Mouse (Mus musculus) c-Kit-negative CD71-positive TER-119-positive erythroid progenitor cells, embryonic 14.5 days (primary cell): ENCODE measurements around the gene Arhgef3.
A peak's percentile ranks its signal among the peaks of the same experiment; 100 is the strongest.

ENCODE experiments used
- DNase-seq: peaks from one replicate; pipeline ENCODE4 v3.0.0-alpha.2; 2013; ENCODE audit warnings: low read depth, low spot score

Gene Arhgef3

DNA sequence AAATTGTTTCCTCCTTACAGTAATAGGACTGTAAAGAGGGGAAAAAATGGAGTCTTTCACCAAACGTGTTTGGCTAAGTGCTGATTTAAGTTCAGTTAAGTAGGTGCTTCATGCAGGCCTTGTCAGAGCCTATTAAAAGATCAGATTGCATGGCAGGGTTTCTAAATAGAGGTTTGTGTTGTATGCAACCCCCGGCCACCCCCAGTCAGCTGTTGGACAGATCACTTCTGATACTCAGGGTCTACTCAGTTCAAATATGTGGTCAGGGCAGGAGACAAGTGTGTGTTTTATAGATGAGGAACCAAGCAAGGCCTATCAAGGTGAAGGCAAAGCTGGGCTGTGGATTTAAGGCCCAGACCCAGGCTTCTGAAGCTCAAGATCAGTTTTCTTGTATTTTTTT lies 44.1 kb downstream of the Arhgef3 start:
- no peak for DNase-seq

DNA sequence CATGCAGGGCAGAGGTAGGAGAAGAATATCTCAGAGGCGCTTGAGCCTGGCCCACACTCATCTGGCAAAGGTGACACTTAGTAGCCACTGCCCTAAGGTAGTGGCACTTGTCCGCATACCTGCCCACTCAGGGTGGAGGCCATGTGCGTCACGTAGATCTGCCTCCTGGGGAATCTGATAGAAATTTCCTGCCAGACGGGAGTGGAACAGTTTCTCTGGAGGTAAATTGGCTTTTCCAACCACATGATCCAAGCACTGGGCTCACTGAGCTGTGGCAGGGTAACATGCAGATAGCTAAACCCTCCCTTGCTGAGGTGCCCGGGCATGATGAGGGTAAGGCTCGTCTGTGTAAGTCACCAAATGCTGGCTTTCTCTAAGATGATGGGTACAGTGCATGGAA lies 46.1 kb downstream of the Arhgef3 start:
- DNase-seq, result no peak

DNA sequence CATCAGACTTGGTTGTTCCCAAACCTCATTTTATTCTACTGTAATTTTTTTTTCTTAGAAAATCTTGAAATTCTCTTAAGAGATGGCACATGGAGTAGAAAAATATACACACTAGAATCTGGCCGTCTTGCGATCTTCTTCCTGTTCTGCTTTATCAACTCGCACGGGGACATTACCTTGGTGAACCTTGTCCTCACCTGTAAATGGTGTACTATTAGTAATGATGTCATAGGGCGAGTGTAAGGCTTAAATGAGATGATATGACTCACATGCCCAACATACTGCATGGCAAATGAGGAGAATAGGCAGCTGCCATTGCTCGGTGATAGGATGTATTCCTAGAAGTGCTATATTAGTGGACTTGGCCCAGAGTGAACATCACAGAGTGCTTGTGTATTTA lies 49.9 kb downstream of the Arhgef3 start:
- no peak for DNase-seq

DNA sequence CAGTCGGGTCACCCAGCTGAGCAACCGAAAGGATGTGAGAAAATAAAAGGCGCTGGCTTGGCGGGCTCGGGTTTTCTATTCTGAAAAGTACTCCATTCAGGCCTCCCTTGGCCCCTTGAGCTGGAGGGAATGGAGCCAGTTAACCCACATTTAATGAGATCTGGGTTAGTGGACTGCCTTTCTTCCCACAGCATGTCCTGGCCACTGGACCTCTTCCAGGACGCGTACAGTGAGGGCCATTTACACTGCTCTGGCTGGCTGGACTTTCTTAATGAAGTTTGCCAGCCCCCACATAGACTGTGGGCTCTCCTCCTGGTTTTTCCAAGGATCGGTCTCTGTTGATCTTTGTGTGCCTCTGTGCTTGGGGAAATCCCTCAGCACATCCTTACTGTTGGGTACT lies 52.1 kb downstream of the Arhgef3 start:
- no peak for DNase-seq

DNA sequence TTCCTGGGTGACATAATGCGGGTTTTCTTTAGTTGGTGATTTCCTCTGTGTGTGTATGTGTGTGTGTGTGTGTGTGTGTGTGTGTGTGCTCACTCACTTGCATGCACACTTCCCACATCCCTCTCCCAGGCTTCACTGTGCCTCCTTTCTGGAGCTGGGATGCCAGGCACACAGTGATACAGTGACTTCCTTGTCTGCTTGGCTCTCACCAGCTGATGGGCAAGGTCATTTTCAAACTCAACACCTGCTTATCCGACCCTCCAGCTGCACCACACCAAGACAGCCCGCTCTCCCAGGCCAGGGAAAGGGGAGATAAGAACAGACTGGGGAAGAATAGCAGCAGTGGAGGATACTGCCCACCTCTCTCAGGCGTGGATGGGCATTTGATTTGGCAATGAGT lies 52.5 kb downstream of the Arhgef3 start:
- DNase-seq, result no peak

DNA sequence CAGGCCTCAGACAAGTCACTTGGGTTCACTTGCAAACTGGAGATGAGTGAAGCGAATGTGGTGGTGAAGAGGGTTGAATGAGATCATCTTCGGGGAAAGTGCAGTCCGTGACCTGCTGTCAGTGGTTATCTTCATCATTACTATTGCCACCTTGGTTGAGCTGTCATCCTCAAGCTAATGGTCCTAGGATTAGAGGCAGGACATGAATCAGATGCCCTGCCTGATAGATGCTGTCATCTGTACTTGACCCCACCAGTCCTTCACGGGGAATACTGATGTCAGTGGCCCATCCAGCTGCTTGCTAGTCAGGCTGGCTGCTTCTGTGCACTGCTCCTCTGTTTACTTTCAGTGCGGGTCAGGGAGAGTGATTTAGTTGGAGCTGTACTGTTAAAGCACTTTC lies 53.7 kb downstream of the Arhgef3 start:
- no peak for DNase-seq

DNA sequence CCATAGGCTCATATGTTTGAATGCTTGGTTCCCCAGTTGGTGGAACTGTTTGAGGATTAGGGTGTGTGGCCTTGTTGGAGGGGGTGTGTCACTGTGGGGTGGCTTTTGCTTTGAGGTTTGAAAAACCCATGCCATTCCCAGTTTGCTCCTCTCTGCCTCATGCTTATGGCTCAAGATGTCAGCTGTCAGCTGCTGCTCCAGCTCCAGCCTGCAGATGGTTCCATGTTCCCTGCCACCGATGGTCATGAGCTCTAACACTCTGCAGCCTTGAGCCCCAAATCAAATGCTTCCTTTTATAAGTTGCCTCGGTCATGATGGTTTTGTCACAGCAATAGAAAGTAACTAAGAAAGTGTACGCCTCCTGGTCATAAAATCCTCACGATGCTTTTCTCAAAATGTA lies 54.6 kb downstream of the Arhgef3 start:
- no peak for DNase-seq

DNA sequence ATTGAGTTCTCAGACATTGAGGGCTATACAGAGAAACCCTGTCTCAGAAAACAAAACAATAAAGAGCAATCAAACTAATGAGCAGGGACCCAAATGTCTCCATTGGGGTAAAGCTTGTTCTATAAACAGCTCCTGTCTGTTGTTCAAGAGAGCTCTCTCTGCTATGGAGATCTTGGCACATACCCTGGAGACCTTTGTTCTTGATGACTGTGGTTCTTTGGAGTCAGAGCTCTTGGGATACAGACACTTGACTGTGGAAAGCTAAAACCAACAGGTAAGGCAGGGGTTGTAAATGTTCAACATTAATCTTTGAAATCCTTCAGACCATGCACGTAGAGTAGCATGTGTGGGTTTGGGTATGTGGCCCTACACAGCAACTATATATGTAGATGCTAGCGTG lies 55.7 kb downstream of the Arhgef3 start:
- DNase-seq, result no peak

DNA sequence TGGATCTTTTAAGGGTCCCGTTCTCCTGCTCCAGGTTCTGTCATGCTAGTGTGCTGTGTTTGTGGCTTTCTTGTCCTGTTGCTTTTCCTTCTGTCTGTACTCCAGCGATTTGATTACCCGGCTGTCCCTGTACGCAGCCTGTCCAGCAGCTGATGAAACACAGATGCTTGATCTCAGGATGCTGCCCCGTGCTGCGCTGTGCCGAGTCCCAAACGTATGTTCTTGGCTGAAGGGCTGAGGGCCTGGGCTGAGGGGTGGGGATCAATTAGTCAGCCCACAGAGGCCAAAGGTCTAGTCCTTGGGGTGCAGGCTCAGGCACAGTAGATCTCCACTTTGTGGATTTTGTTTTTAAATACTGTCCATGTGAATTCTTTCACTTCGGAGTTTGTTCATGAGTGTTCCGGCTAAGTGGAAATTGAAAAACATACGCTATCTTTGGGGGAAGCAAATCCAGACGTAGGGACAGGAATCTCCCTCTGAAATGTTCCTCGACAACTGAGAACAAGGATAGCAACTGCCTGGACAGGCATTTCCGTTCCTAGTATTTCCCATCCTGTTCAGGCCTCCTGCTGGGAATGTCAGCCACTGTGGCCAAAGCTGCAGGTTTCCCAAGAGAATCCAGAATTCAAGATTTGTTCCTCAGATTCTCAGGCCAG lies 56.6 kb downstream of the Arhgef3 start:
- no peak for DNase-seq

DNA sequence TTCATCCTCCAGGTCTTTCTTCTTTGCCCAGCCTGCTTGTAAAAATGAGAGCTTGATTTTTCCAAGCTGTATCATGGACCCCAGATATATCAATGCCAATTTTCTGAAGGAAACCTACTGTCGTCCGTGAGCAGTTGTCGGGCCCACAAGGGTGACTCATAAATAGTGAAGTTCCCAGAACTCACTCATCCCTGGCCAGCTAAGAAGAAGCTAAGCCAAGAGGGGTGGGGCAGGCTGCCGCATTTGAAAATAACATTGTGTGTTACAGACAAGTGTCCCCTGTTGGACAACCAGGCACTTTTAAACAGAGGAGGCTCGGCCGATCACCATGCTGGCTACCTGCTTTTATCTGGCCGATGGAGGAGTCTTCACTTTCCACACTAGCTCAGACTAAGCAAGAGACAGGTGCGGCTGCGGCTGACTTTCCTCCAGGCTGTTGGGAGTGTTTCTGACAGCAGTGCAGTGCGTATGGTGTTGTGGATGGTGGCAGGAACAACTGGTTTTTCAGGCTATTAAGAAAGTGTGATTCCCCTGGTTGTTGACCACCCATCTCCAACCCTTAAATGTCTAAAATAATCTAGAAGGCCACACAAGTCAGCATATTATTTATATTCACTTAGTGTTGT lies 58.6 kb downstream of the Arhgef3 start:
- DNase-seq, result no peak

DNA sequence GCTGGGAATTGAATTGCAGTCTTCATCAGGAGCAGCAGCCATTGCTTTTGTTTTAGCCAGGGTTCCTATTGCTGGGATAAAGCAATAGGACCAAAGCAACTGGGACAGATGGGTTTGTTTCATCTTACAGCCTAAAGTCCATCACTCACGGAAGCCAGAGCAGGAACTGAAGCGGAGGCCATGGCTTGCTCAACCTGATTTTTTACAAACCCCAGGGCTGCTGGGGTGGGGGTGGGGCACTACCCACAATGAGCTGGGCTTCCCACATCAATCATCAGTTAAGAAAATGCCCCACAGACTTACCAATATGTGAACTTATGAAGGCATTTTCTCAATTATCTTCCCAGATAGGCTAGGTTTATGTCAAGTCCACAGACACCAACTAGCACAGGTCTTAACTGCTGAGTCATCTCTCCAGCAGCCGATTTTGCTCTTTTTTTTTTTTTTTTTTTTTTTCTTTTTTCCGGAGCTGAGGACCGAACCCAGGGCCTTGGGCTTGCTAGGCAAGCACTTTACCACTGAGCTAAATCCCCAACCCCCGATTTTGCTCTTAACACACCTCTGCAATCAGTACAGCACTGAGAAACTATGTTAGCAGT lies 59.6 kb downstream of the Arhgef3 start:
- DNase-seq, result no peak

DNA sequence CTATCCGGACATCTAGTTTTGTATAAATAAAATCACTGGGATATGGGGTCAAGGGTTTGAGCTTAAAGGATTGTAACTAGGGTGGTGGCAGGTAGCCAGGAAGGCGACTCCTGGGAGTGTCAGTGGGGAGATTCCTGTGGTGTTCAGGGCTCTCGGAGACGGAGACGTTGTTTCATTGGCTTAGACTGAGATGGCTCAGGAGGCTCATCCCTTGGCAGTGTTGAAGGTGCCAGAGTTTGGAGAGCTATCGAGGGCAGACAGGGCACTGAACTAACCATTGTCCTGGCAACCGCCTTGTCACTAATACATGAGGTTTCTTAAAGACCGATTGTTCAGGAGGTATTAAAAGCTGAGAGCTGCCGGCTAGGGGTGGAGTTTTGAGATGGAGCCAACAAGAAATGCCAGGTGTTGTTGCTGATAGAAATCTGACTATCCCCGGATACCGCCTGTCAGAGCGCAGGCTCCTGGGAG lies 60.2 kb downstream of the Arhgef3 start:
- DNase-seq, result no peak

DNA sequence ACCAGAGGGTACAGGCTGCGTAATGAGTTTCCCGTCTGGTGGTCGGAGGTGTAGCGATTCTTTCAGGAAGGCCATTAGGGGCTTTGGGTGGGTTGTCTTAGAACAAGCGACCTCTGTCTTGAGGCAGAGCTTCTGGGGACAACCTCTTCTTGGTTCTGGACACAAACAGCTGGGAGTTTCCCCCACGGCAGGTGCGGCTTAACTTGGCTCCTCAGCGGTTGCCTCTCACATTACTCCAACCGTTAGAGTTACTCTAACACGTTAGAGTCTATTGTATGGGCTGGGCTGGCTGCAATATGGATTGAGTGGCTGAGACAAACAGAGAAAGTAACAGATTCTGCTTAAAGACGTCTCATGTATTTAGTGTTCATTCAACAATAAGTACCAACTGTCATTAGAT lies 60.6 kb downstream of the Arhgef3 start:
- no peak for DNase-seq

DNA sequence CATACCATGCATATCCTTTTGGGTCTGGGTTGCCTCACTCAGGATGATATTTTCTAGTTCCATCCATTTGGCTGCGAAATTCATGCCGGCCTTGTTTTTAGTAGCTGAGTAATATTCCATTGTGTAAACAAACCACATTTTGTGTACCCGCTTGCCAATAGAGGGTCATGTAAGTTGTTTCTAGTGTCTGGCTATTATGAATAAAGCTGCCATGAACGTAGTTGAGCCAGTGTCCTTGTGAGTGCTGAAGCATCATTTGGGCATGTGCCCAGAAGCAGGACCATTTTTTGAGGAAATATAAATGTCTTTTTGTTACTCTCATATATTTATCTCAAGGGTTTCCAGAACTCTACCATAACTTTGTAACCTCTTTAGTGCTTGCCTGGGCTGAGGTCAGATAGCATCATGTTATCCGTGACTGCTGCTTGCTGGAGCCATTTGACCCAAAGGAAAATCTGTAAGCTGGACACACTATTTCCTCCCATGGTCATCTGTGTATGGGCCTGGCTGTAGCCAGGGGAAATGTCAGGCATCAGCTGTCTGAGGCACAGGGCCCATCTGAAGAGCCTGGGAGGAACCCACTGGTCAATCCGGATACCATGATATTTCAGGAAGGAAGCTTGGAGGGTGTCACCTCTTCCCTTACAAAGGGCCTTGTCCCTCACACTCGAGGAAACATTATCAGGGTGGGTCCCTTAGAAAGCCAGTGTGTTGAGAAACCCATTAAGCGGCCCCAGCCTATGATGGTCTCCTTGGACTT lies 63.3 kb downstream of the Arhgef3 start:
- DNase-seq, result no peak

DNA sequence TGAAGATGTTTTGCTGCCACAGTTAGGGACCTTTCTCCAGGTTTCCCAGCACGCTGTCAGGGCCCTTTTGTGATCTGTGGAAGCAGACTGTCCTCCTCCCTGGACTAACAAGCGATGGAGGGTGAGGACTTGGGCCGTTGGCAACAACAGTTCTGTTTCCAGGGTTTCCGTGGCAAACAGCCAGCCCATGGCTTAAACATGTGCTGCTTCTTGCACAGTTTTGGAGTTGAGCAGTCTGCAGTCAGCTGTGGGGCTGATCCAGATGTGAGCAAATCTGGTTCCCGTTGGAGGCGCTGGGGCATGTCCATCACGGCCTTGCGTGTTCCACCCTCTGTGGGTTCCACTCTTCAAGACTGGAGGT lies 63.8 kb downstream of the Arhgef3 start:
- no peak for DNase-seq

DNA sequence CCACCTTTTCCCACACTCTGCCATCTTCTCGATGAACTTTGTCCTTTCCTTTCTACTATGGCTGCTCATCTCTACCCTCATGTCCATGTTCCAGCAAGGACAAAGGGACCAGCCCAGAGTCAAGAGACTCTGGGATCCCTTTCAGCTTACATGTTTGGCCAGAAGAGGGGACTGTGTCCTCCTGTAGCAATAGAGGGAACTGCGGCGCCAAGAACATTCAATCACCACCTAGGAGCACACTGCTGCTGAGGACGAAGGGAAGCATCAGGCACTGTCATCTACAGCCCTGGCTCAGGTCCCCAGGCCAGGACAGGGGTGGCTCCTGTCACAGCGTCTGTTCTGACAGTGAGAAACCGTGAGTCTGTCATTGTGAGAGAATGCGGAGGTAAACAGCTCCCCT lies 65.1 kb downstream of the Arhgef3 start:
- DNase-seq, result no peak

DNA sequence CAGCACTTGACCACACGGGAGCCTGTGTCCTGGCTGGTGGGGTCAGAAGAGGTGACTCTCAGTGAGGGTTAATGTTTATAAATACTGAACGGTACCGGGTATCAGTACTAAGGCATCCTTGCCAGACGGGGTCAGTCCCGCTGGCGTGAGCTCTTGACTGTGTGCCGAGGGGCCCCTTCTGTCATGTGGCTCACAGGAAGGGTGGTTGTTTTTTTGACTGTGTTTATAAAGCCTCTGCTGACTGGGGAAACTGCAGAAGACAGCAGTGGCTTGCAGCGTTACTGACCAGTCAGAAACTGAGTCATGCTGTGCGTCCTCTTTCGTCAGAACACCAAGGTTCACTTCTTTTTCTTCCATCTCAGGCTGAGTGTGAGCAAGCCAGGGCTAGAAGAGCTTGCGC lies 67.4 kb downstream of the Arhgef3 start:
- no peak for DNase-seq

DNA sequence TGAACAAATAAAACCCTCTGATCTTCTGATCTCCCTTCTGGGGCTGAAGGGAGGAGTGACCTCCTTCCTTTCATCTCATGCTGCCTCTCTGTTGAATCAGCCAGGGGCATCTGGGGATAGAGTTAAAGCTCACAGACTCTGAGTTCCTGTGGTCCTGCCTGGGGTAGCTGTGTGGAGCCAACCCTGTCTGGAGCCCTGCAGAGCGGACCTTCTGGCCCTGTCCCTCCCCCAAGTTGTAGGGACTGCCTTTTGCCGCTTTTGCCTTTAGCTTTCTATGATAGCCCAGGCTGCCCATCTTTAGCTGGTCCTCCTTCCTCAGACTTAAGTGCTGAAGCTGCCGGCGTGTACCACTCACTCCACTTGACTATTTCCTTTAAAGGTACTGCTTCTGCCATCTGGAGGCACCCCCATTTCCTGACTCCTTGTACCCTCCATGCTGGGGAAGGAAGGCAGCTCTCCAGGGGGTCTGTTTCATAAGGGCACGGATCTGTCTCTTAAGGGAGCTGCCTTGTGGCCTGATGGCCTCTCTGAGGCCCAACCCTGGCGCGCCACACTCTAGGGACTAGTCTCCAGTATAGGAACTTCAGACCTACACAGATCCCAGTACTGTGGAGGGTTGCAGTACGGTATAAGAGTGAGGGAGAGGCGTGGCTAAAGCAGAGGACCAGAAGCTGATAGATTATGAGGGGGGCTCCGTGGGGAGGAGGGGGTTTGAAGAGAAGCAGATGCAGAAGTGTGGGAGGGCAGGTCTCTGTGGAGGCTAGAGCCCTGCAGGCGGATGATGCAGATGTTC lies 68.1 kb downstream of the Arhgef3 start:
- DNase-seq, result no peak

DNA sequence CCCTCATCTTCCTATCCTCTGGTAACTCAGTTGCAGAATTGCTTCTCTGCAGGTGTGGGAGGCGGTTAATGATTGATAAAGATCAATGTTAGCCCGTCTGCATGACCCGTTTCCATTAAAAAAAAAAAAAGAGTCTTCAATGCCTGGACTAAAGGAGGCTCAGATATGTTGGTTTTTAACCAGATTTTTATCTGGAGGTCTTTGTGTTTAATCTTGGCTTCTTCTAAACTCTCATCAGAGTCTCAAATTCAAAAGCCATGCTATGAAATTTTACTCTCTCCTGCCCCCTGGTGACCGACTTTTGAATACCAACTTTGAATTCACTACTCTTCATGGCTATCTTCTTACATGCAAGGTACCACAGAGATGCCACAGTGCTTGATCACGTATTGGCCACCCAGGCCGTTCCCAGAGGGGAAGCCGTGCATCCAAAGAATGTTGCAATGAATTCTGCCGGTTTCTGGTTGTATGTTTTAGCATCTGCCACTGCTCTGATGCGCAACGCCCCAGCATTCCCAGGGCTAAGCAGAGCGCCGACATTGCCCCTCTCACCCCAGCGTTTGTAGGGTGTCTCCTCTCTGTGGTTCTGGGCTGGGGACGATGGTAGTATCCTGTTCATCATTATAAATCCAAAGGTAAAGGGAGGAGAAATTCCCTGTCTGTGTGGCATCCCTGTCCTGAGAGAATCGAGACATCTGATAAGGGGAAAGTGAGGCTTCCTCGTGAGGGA lies 69.0 kb downstream of the Arhgef3 start:
- peak; percentile 12 for DNase-seq

DNA sequence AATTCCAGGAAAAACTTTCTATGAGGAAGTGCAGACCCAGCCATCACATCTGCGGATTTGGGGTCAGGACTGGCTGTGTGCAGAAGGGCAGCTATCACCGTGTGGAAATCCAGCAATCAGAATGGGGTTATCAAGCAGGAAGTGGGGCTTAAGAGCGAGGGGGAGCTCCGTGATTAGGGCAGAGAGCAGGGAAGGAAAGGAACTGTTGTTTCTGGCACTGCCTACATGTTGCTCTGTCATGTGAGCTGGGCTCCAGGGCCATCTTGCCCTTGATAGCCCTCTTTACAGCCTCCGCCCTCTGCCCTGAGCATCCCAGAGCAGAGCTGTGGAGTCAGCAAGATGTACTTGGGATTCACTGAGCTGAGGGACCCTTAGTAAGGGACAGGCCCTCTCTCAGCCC lies 71.2 kb downstream of the Arhgef3 start:
- DNase-seq, result no peak

DNA sequence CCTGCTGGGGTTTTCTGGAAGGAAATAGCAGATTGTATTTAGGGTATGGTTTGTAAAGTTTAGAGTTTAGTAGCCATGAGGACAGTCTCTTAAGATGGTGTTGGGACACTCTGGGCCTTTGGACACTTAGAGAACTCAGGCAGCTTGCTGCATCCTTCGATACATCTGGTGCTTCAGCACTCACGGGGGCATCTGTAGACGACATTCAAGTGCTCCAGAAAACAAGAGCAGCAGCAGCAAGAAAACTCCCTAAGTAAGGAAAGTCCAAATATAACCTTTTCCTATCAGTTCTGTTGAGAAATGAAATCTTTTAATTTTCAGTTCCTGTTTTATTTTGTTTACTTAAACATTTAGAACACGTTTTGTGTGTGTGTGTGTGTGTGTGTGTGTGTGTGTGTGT lies 71.9 kb downstream of the Arhgef3 start:
- no peak for DNase-seq
